Mouse (Mus musculus) layer of hippocampus, adult 18-20 months (tissue): Measurements from ENCODE around the gene Zfp874a. TPM values are rescaled to one million over a fixed set of nuclear protein-coding genes. Genes with fewer than 3 reads are reported as not detected.
"Not testable (repeated sequence)": the region's sequence is repeated elsewhere in the genome, so short reads cannot be mapped to it uniquely, and the experiment has no call there.

Source experiments
- DNase-seq, 2 experiments: peaks; one replicate each; pipeline ENCODE4 v3.0.0; 2022; ENCODE audit warnings: low spot score in 2 of 2
- total RNA-seq, 2 experiments: library from RNA; stranded (reverse); gene quantifications; 2 replicates each; pipeline ENCODE4 v1.2.3; 2021

Gene Zfp874a
- total RNA-seq, 2 experiments from 2014 or later = 13.2 to 14.5 TPM

- peak; percentile 52 to 73 for DNase-seq
These were observed 52.1 kb downstream of the Zfp874a start, which contains the start of gene Zfp429 for GRCm38 (mm10) chr13:67399183-67399903. Zfp429 (minus strand) TSS chr13:67399819.

GRCm38 (mm10) chr13:67376255-67376654 is 75.2 kb downstream of the Zfp874a start:
- not testable (repeated sequence) for DNase-seq

- peak; percentile 51 to 67 for DNase-seq
These were observed 76.1 kb downstream of the Zfp874a start, which contains the start of the genes Gm28041 and Zfp456 for GRCm38 (mm10) chr13:67375050-67375911. Gm28041 (minus strand) TSS chr13:67375733. Zfp456 (minus strand) TSS chr13:67375810.

Other genes with a start within 250 kb of the Zfp874a start
- gene Zfp458, start 173.2 kb downstream of the Zfp874a start, total RNA-seq = 10 to 100 TPM; 19.7 to 20.7 TPM
- gene Zfp457, start 145.1 kb downstream of the Zfp874a start, total RNA-seq = 1 to 10 TPM; 4.6 to 5.5 TPM
- gene Zfp595, start 119.1 kb downstream of the Zfp874a start, total RNA-seq = 1 to 10 TPM; 3.7 to 4.1 TPM
- gene Gm28044, start 91.1 kb downstream of the Zfp874a start, total RNA-seq = under 1 TPM in 1 of 2 experiments, not detected in 1; 0.82 TPM
- 1 to 10 TPM in 1 of 2 experiments, under 1 TPM in 1; 0.81 to 1.0 TPM for gene Zfp953, start 91.0 kb downstream of the Zfp874a start, total RNA-seq
- gene Gm28041, start 75.9 kb downstream of the Zfp874a start, total RNA-seq = 1 to 10 TPM in 1 of 2 experiments, under 1 TPM in 1; 0.84 to 1.2 TPM
- gene Zfp456, start 75.8 kb downstream of the Zfp874a start, total RNA-seq = under 1 TPM; 0.62 to 0.89 TPM
- gene Zfp429, start 51.8 kb downstream of the Zfp874a start, total RNA-seq = 1 to 10 TPM; 2.2 to 4.7 TPM
- gene Zfp459, start 30.2 kb downstream of the Zfp874a start, total RNA-seq = 1 to 10 TPM; 1.4 to 2.8 TPM
- gene Zfp874b, start 32.6 kb upstream of the Zfp874a start, total RNA-seq = 10 to 100 TPM; 14.8 to 19.0 TPM
- 1 to 10 TPM; 8.6 to 9.9 TPM for gene Zfp58, start 48.9 kb upstream of the Zfp874a start, total RNA-seq
- gene Gm26965, start 74.5 kb upstream of the Zfp874a start, total RNA-seq = under 1 TPM in 1 of 2 experiments, not detected in 1; 0.81 TPM
- gene Zfp87, start 74.6 kb upstream of the Zfp874a start, total RNA-seq = 10 to 100 TPM; 18.7 to 20.7 TPM
- gene Zfp748, start 102.2 kb upstream of the Zfp874a start, total RNA-seq = 10 to 100 TPM in 1 of 2 experiments, 1 to 10 TPM in 1; 9.5 to 11.0 TPM
- gene Zfp729b, start 158.1 kb upstream of the Zfp874a start, total RNA-seq = 1 to 10 TPM; 7.7 to 8.1 TPM
- 1 to 10 TPM; 1.3 to 3.7 TPM for gene Gm49345, start 186.1 kb upstream of the Zfp874a start, total RNA-seq
- 1 to 10 TPM; 9.1 to 10.0 TPM for gene Zfp729a, start 186.2 kb upstream of the Zfp874a start, total RNA-seq
- gene Zfp738, start 235.4 kb upstream of the Zfp874a start, total RNA-seq = 10 to 100 TPM; 20.9 to 21.8 TPM